Mouse (Mus musculus) spleen, embryonic (tissue): ENCODE results near the gene Gabarap.
"Not testable (repeated sequence)": the region's sequence is repeated elsewhere in the genome, so short reads cannot be mapped to it uniquely, and the experiment has no call there.

Experiments used
- CTCF ChIA-PET: fragments of 350-600 bp; sonication (Branson Sonifier 250); formaldehyde crosslinking; loops from one replicate; lab custom pipeline; 2022; lab: Charles Lee

Gene Gabarap

GRCm38 (mm10) chr11:69996161-69997061 lies 5.5 kb downstream of the Gabarap start:
- CTCF ChIA-PET, result no interaction called here

- CTCF ChIA-PET, result no interaction called here
Observed at GRCm38 (mm10) chr11:69997070-69997509, 6.1 kb downstream of the Gabarap start.

- CTCF ChIA-PET, result no interaction called here
Observed at GRCm38 (mm10) chr11:69998567-69999491, 7.9 kb downstream of the Gabarap start.

GRCm38 (mm10) chr11:69999666-70000065 lies 8.7 kb downstream of the Gabarap start:
- CTCF ChIA-PET, result no interaction called here

- CTCF ChIA-PET, result no interaction called here
Observed at GRCm38 (mm10) chr11:70000396-70000898, 9.5 kb downstream of the Gabarap start, which contains the start of gene Dvl2. Gene Dvl2 (plus strand): TSS chr11:70000595.

- CTCF ChIA-PET, result no interaction called here
Observed at GRCm38 (mm10) chr11:70001159-70001558, 10.2 kb downstream of the Gabarap start.

- CTCF ChIA-PET, result interaction anchor here (0.7 kb wide), 1 partner anchor 21 kb away, joined by 3 read pairs; no protein-coding TSS in a partner anchor
Observed at GRCm38 (mm10) chr11:70001865-70002264, 10.9 kb downstream of the Gabarap start.

GRCm38 (mm10) chr11:70002471-70002870 lies 11.5 kb downstream of the Gabarap start:
- CTCF ChIA-PET, result interaction anchor here (0.8 to 0.9 kb wide), 2 partner anchors 20 to 28 kb away, joined by 3 to 4 read pairs; partner anchors contain the start of gene Elp5

GRCm38 (mm10) chr11:70005521-70005920 lies 14.6 kb downstream of the Gabarap start:
- CTCF ChIA-PET, result interaction anchor here (0.9 kb wide), 1 partner anchor 72 kb away, joined by 3 read pairs; no protein-coding TSS in a partner anchor

GRCm38 (mm10) chr11:70010033-70010432 lies 19.1 kb downstream of the Gabarap start:
- CTCF ChIA-PET, result no interaction called here

GRCm38 (mm10) chr11:70010548-70010947 lies 19.6 kb downstream of the Gabarap start:
- CTCF ChIA-PET, result no interaction called here

GRCm38 (mm10) chr11:70010961-70011360 lies 20.0 kb downstream of the Gabarap start:
- CTCF ChIA-PET, result no interaction called here

- CTCF ChIA-PET, result interaction anchor here (0.5 to 0.7 kb wide), 2 partner anchors 321 to 594 kb away, joined by 3 read pairs; no protein-coding TSS in a partner anchor
Observed at GRCm38 (mm10) chr11:70012931-70013330, 22.0 kb downstream of the Gabarap start.

GRCm38 (mm10) chr11:70013408-70013807 lies 22.5 kb downstream of the Gabarap start:
- CTCF ChIA-PET, result interaction anchor here (0.5 kb wide), 1 partner anchor 594 kb away, joined by 3 read pairs; no protein-coding TSS in a partner anchor

GRCm38 (mm10) chr11:70014051-70014450 lies 23.1 kb downstream of the Gabarap start:
- CTCF ChIA-PET, result no interaction called here

- CTCF ChIA-PET, result interaction anchor here (0.6 kb wide), 1 partner anchor 383 kb away, joined by 3 read pairs; no protein-coding TSS in a partner anchor
Observed at GRCm38 (mm10) chr11:70014880-70015558, 24.1 kb downstream of the Gabarap start, which contains the start of gene Acadvl. Gene Acadvl (minus strand): TSS chr11:70015411.

GRCm38 (mm10) chr11:70015677-70016076 lies 24.7 kb downstream of the Gabarap start:
- CTCF ChIA-PET, result no interaction called here

- CTCF ChIA-PET, result not testable (repeated sequence)
Observed at GRCm38 (mm10) chr11:70016177-70016576, 25.2 kb downstream of the Gabarap start.

GRCm38 (mm10) chr11:70016669-70017068 lies 25.7 kb downstream of the Gabarap start, which contains the start of gene Dlg4:
Gene Dlg4 (plus strand): TSS chr11:70016942.
- CTCF ChIA-PET, result no interaction called here

GRCm38 (mm10) chr11:70017199-70017767 lies 26.3 kb downstream of the Gabarap start:
- CTCF ChIA-PET, result no interaction called here
